Mouse (Mus musculus): ENCODE results near the gene Gm20388. TPM values are rescaled to one million over a fixed set of nuclear protein-coding genes. Genes with fewer than 3 reads are reported as not detected.

The Gm20388 gene
- total RNA-seq, 2 experiments from 2014 or later, result 2.4 to 2.6 TPM

DNA sequence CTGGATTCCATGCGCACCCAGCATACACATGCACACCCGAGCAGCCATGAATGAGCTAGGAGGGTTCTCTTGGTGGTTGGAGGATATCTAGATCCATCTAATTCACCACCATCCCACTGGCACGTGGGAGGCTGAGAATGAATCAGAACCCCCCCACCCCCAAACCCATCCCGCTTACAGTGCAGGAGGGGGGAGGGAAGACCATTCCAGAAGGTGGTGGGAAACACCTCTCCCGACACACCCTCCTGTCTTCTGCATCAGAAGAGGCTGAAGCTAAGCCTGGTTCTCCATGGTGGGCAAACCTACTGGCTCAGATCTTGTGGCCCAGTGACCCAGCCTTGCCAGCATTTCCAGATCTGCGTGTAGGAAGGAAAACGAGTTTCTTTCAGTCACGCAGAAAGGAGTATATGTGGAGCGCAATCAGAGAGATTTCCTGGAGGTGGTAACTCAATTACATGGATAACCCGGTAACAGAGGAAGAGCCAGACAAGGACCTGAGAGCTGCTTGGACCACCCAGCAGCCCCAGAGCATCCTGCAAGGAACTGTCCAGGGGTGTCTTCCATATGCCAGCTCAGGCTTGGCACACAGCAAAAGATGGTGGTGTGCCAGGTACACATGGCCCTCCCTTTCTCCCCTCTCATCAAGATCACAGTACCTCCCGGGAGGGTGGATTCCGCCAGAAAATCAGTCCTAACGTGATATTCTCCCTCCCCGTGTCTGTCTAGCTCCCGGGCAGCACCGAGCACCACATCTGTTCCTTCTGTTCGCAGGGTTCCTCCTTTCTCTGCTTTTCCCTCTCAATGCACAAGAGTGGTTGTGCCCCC, 2765.2 kb downstream of the Gm20388 start:
- intact Hi-C loops (cut with DNase I), result loop anchor here (2.0 kb wide), 1 partner anchor 75 kb away; no protein-coding TSS in a partner anchor

DNA sequence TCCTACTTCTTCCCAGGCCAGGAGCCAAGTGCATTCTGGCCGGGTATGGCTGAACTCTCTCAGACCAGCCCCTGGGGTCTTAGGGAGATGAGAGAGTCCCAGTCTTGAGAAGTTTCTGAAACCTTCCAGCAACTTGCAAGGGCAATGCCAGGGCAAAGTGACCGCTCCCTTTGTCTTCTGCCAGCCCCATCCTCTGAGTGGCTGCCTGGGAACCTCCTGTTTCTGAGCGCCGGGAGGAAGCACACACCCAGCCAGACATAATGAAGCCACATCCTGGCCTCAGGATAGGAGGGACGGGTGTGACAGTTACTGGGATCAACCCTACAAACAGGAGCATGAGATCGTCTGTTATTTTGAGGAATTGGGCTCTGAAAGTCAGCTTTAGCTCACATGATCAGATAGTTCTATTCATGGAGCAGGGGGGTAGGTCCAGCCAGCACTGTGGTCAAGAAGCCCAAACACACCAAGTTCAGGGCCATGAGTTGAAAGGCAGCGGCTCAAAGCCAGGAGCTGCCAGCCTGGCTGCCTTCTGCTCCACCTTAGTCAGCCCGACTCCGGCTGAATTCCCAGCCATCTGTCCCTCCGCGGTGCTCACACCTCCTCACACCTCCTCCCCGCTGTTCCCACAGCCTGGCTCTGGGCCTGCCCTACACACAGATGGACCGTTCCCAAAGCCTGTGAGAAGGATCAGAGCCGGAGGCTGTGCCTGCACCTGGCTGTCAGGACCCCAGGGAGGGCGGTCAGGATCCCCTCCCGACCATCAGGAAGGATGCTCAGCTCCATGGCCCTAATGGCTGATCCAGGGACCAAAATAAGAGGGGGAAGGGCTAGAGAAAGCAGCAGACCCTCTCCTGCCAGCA, 2766.2 kb downstream of the Gm20388 start:
- intact Hi-C loops (cut with DNase I), result loop anchor here (1.0 to 2.0 kb wide), 3 partner anchors 10 to 74 kb away; no protein-coding TSS in a partner anchor
- peak; percentile 62 to 84 for DNase-seq (ENCODE audit: extremely low spot score in 1 of 2, low spot score in 2 of 2)
- TF ChIP-seq CTCF (IDR thresholded peaks at IDR 0.05), result no peak
- H3K27ac ChIP-seq, result peak overlapping the region; percentile 95
- H3K4me3 ChIP-seq, result peak overlapping the region; percentile 74

More for the DNA sequence above, 2765.2 kb downstream of the Gm20388 start:
- Histone ChIP-seq H3K4me3 (peak overlapping the region; percentile 74), H3K27ac (peak overlapping the region; percentile 95)
- peak in 1 of 2 experiments; percentile 48 for DNase-seq (ENCODE audit: extremely low spot score in 1 of 2, low spot score in 2 of 2)
- no peak for TF ChIP-seq CTCF (IDR thresholded peaks at IDR 0.05)

DNA sequence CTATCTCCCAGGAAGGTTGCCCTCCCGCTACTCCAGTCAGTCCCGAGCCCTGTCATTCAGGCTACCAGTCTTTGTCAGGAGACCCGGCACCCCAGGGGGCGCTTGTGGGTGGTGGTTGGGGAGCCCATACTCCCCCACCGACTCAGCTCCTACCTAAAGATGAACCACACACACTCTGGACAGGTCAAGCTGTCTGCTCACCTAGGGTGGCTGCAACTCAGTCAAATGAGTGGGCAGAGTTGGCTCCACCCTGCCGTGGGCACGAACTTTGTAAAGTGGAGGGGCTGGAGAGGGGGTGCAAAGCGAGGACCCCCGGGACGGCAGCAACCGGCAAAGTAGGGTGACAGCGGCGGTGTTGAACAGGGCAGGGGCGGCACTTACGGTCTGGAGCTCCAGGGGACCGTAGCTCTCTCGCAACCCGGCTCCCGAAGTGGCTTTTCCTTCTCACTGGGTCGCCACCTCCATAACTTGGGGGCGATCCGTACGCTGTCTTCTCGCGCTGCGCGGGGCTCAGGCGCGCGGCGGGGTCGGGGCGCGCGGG, 2766.9 kb downstream of the Gm20388 start:
- no peak for TF ChIP-seq CTCF (IDR thresholded peaks at IDR 0.05)
- intact Hi-C loops (cut with DNase I), result loop anchor here (1.0 to 2.0 kb wide), 5 partner anchors 10 to 153 kb away; partner anchors contain the start of gene Acsf3
- peak overlapping the region; percentile 74 for H3K4me3 ChIP-seq
- H3K27ac ChIP-seq, result peak overlapping the region; percentile 95
- DNase-seq (ENCODE audit: extremely low spot score in 1 of 2, low spot score in 2 of 2), result peak in 1 of 2 experiments; percentile 46

DNA sequence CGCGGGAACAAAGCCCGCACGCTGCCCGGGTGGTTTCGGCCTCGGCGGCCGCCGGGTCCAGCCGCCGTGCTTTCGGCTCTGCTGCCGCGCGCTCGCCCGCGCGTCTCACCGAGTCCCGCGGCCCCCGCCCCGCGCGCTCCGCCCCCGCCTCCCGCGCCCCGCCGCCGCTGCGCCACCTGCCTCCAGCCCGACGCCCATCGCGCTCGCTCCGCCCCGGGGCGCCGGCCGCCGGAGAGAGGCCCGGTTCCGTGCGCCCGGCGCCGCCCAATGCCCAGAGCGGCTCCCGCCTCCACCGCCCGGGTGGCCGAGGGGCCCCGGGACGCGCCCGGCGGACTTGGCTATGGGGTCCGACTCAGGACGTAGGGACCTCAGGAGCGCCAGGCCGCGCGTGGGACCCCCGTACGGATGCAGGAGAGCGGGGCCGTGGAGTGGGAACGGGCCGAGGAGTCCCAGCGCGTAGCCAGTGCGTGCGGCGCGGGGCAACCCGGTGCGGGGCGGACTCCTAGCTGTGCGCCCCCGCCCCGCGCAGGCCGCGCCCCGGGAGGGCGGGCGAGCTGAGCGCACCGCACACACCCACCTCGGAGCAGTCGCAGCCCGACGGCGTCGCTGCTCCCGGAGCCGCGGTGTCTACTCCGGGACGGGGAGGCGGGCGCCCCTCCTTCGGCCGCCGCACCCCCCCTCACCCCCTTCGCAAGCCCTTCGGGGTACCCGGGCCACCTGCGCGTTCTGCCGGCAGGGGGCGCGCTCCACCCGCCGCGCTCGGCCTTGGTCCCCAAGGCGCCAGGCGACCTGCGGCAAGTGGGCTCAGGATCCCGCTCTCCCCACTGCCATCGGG, 2767.6 kb downstream of the Gm20388 start:
- Histone ChIP-seq H3K4me3 (peak overlapping the region; percentile 74), H3K27ac (peak overlapping the region; percentile 95)
- peak; percentile 84 to 91 for DNase-seq (ENCODE audit: extremely low spot score in 1 of 2, low spot score in 2 of 2)
- intact Hi-C loops (cut with DNase I), result loop anchor here (1.0 to 2.0 kb wide), 2 partner anchors 97 to 152 kb away; partner anchors contain the start of gene Acsf3
- TF ChIP-seq CTCF (IDR thresholded peaks at IDR 0.05), result peak; percentile 97

DNA sequence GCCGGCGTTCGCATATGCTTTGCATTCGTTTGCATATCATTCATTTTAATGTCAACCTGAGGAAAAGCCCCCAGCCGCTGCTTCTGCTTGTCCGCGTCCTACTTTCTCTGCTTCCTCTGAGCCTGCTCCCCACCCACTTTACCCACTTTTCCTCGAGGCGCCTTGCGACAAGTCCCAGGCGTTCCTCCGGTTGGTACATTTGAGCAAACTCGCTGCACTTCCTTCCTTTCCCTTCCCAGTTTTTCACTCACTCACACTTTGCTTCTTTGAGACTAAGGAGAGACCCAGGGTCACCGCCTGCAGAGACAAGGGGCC, 2768.2 kb downstream of the Gm20388 start:
- no peak for TF ChIP-seq CTCF (IDR thresholded peaks at IDR 0.05)
- peak overlapping the region; percentile 74 for H3K4me3 ChIP-seq
- DNase-seq (ENCODE audit: extremely low spot score in 1 of 2, low spot score in 2 of 2), result no peak
- intact Hi-C loops (cut with DNase I), result loop anchor here (1.0 to 2.0 kb wide), 2 partner anchors 96 to 151 kb away; partner anchors contain the start of gene Acsf3
- H3K27ac ChIP-seq, result peak overlapping the region; percentile 92

DNA sequence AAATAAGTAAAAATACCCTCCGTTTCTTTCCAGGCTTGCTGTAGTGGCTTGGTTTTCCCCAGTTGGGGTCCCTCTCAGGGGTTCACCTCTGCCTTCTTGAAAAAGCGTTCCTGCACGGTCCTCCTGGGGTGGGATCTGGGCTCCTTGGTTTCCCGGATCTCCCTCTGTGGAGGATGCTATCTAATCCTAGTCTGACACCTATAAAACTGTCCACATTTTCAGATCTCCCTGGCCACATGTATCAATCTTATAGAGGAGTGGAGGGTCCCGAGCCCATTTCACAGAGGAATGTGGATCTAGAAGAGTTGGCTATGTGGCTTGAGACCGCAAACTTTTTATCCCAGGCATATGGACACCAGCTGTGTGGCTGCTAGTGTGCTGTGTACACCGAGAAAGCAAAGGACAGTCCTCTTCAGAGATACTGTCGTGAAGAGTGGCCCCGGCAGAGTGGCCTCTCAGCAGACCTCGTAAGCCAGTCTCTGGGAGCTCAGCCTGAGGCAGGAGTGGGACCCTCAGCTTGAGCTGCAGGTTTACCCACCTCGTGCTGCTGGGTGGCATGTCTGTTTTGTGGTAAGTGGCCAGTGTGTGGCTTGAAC, 2768.8 kb downstream of the Gm20388 start:
- no peak for DNase-seq (ENCODE audit: extremely low spot score in 1 of 2, low spot score in 2 of 2)
- Histone ChIP-seq H3K4me3 (no peak overlapping the region), H3K27ac (no peak overlapping the region)
- TF ChIP-seq CTCF (IDR thresholded peaks at IDR 0.05), result no peak
- intact Hi-C loops (cut with DNase I), result loop anchor here (2.0 kb wide), 1 partner anchor 95 kb away; the partner anchor contains the start of gene Acsf3

DNA sequence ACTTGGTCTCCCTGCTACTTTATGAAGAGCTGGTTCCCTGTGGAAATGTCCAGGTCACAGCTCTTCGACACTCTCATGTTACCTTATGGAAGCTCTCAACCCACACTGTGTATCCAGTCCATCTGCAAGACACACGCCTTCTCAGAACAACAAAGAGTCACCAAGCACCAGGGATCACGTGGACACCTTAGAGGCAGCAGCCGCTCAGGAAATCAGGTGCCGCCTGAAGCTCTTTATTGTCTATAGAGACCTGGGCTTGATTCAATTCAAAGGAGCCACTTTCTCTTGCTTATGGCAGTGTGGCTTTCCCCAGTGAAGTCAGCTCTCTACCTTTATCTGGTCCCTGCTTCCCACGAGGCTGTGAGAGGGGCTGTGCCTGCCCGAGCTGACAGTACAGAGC, 2769.5 kb downstream of the Gm20388 start:
- H3K27ac ChIP-seq, result no peak overlapping the region
- intact Hi-C loops (cut with DNase I), result no loop called here

DNA sequence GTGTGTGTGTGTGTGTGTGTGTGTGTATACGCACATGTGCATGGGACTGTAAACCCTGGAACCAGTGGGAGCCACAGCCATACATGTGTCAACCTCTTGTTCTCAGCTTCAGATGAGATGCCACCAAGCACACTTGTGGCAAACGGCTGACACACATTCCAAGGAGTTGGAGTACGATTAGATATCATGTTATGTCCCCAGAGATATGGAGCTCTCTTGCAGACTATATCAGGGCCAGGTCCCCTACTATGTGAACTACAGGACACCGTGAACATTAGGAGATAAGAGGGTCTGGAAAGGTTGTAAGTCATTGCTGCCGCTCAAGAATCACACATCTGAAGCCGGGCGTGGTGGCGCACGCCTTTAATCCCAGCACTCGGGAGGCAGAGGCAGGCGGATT, 2772.2 kb downstream of the Gm20388 start:
- no peak overlapping the region for H3K4me3 ChIP-seq
- intact Hi-C loops (cut with DNase I), result no loop called here
- TF ChIP-seq CTCF (IDR thresholded peaks at IDR 0.05), result no peak
- DNase-seq (ENCODE audit: extremely low spot score in 1 of 2, low spot score in 2 of 2), result no peak
- H3K27ac ChIP-seq, result no peak overlapping the region

More for the DNA sequence above, 2769.5 kb downstream of the Gm20388 start:
- no peak for DNase-seq (ENCODE audit: extremely low spot score in 1 of 2, low spot score in 2 of 2)
- TF ChIP-seq CTCF (IDR thresholded peaks at IDR 0.05), result no peak
- H3K4me3 ChIP-seq, result no peak overlapping the region

DNA sequence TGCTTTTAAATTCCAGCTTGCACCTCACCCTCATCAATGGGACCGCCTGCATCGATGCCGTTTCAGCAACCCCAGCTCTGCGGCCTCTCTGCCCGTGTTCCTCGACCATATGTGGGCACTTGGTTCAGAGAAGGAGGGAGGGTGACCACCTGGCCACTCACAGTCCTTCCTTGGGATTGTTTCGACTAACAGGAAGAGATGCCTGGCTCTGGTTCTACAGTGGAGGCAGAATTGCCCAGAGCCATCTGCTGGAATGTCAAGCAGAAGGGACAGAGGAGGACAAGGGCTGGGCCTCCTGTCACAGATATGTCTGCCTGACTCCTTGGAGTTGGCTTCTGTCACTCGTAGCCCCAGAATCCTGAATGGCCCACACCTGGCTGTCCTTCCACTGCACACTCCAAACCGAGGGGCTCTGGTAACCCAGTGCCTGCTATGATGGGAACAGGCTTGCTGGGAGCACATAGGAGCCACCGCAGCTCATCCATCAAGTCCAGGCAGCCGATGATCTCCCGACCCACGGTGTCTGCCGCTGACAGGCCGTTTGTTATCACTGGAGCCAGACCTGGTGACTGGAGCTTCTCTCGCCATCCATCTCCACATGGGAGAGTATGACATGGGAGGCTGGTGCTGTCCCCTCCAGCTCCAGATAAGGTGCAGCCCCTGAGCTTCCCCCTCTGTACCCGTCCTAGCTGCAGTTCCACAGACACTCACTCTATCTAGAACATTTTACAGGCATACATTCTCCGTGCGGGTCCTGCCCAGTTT, 2774.6 kb downstream of the Gm20388 start:
- H3K4me3 ChIP-seq, result no peak overlapping the region
- TF ChIP-seq CTCF (IDR thresholded peaks at IDR 0.05), result no peak
- intact Hi-C loops (cut with DNase I), result no loop called here
- H3K27ac ChIP-seq, result no peak overlapping the region
- no peak for DNase-seq (ENCODE audit: extremely low spot score in 1 of 2, low spot score in 2 of 2)

DNA sequence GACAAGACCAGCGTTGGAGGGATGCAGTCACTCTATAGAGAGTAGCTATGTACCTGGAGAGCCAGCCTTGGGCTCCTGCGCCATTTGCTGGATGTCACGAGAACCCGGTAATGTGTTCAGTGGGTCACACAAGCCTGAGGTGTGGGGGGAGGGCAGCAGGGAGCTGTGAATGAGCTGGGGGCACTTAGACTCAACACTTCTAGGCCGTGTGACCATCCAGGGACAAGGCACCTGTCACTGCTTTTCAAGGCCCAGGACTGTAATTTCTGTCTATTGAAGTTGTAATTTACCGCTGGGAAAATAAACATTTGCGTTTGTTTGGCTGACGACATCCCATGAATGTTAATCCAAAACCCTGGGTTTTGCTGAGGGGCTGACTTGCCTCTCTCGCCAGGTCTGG, 2776.2 kb downstream of the Gm20388 start:
- DNase-seq (ENCODE audit: extremely low spot score in 1 of 2, low spot score in 2 of 2), result no peak
- Histone ChIP-seq H3K27ac (no peak overlapping the region), H3K4me3 (no peak overlapping the region)
- intact Hi-C loops (cut with DNase I), result no loop called here
- TF ChIP-seq CTCF (IDR thresholded peaks at IDR 0.05), result no peak
